Mouse (Mus musculus): ENCODE measurements at regions not wholly inside any gene's neighbourhood (a gene's known extent, or its start where the extent isn't known, plus 50 kb on each side); places are given as distances from the start of the nearest gene placed in this dataset.

- no peak for DNase-seq (ENCODE audit: low spot score)
Observed at GRCm38 (mm10) chr11:8148485-8148825, 515.9 kb downstream of the Tns3 start.

GRCm38 (mm10) chr11:8147790-8148484, 516.4 kb downstream of the Tns3 start:
- DNase-seq (ENCODE audit: low spot score) = no peak

- DNase-seq (ENCODE audit: low spot score) = peak; percentile 26
Observed at GRCm38 (mm10) chr11:8137366-8137765, 527.0 kb downstream of the Tns3 start.

DNA sequence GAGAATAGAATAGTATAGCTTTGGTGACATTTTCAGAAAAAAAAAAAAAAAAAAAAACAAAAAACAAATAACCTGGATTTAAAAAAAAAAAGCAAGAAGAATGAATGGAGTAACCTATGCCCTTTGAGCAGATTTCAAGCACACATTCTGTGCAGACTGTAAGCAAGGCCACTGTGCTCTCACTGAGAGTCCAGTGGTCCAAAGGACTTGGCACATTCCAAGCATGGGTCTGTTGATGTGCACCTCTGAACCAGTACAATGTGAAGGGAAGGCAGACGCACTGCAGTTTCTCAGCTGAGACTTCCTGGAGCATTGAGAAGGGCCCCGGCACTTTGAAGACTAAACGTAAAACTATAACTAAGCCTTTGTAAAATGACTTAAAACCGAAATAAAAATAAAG, 527.7 kb downstream of the Tns3 start:
- DNase-seq (ENCODE audit: low spot score) = no peak

GRCm38 (mm10) chr11:8109286-8109685, 555.0 kb downstream of the Tns3 start:
- DNase-seq (ENCODE audit: low spot score) = peak; percentile 47

GRCm38 (mm10) chr11:8101091-8101490, 563.2 kb downstream of the Tns3 start:
- DNase-seq (ENCODE audit: low spot score) = peak; percentile 31

DNA sequence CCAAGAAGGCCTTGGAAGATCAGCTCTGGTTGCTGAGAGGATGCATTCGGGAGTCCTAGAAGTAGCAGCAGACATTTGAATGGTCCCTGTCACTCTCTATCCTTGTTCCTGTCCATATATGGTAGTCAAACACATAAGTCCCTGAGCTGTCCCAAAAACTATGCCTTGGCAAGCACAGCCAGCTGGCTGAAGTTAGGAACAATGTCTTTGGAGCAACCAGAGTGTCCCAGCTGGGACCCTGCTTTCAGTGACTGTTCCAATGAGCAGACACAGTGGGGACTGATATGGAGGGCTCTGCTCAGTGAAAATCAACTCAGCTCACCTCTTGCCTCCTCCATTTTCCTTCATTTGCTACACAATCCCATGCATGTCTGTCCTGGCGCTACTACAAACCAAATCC, 580.0 kb downstream of the Tns3 start:
- DNase-seq (ENCODE audit: low spot score) = no peak

DNA sequence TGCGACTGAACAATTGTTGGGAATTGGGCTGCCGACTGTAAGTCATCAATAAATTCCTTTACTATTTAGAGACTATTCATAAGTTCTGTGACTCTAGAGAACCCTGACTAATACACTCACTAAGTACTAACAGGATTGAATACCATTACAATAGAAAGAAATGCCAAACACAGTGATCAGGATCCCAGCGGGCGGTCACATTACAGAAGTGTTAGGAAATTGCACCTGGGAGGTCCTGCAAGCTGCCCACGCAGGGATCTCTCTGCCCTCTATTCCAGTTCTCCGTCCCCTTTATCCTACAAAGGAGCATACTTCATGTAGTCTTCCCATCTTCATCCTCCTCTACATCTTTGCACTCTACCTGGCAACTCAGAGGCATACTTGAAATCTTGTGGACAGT, 581.5 kb downstream of the Tns3 start:
- no peak for DNase-seq (ENCODE audit: low spot score)

DNA sequence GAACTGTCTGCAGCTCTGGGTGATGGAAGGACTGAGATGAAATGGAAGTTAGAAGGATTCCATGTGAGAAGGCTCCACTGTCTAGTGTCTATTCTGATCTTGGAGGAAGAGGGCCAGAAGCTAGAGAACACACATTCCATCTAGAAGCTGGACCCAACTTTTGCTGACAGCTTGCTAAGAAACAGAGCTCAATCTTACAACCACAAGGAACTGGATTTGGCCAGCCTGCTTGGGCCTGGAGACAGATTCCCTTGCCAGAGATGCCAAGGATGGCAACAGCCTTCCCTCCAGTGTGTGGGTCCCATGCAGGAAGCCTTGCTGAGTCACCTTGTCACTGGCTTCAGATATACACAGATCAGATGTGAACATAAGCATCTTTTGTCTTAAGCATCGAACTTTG, 591.0 kb downstream of the Tns3 start:
- DNase-seq (ENCODE audit: low spot score) = no peak

GRCm38 (mm10) chr11:8068873-8069272, 595.5 kb downstream of the Tns3 start:
- DNase-seq (ENCODE audit: low spot score) = peak; percentile 24

GRCm38 (mm10) chr11:8067330-8067729, 597.0 kb downstream of the Tns3 start:
- no peak for DNase-seq (ENCODE audit: low spot score)

- no peak for DNase-seq (ENCODE audit: low spot score)
Observed at GRCm38 (mm10) chr11:8065811-8066210, 598.5 kb downstream of the Tns3 start.

DNA sequence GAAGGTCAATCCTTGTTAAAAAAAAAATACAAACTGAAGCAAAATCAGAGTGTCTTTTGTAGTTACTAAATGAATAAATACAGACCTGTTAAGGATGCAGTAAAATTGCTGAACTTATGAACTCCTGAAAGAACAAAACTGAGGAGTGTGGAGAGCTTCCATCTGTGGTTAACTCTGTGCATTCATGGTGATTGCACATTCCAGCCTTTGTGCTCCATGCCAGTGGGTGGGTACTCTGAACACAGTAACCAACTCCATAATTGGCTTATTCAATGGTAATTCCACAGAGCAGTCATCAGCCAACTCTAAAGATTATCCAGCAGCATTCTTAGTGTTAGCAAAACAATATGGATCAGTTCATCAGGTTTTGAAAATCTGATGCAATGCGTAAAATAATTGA, 599.2 kb downstream of the Tns3 start:
- DNase-seq (ENCODE audit: low spot score) = no peak

- no peak for DNase-seq (ENCODE audit: low spot score)
Observed at GRCm38 (mm10) chr11:8061989-8062388, 602.3 kb downstream of the Tns3 start.

DNA sequence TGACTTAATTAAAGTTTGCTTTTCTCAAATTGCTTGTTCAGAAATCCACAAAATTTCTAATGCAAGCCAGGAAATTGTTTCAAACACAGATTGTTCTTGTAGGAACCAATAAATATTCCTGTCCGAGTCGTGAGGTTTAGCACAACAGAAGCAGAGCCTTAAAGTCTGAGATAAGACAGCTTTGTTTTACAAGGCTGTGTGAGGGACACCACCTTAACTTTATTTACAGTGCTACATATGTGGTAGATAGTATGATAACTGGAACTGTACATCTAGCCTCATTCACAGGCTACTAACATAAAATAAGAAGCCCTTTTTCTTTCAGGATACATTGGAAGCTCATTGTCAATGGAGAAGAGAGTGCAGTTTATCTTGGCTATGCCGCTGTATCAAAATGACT, 602.8 kb downstream of the Tns3 start:
- DNase-seq (ENCODE audit: low spot score) = no peak

GRCm38 (mm10) chr11:8051499-8051898, 612.8 kb downstream of the Tns3 start:
- DNase-seq (ENCODE audit: low spot score) = no peak

DNA sequence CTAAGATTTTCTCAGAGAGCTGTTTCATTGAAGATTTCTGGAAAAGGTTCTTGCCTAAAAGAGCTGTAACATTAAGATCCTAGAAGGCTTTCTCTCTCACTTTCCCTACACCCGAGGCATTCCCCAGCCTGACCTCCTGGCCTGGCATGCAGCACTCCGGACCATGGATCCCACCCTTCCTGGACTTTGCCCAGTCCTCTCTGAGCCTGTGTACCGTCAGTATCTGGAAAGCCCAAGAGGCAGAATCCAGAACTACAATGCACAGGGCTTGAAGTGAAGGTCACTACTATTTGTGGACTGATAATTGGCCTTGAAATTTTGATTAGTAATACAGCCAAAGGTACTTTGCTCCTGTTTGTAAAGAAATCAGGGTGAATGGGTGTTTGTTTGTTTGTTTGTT, 619.2 kb downstream of the Tns3 start:
- no peak for DNase-seq (ENCODE audit: low spot score)

DNA sequence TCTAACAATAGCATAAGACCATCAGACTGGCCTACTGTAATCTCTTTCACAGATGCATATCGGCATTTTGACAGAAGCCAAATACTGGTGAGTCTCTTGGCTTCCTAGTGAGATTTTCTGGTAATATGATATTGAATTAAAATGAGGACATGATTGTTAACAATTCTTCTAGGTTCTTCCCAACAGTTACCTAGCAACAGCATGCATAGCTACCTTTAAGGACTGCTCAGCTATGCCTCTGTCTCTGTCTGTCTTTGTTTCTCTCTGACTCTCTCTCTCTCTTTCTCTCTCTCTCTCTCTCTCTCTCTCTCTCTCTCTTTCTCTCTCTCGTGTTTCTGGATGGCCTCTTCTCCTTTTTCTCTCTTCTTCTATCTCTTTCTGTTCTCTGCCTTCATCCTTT, 634.2 kb downstream of the Tns3 start:
- no peak for DNase-seq (ENCODE audit: low spot score)

GRCm38 (mm10) chr11:8007801-8008200, 656.5 kb downstream of the Tns3 start:
- no peak for DNase-seq (ENCODE audit: low spot score)

DNA sequence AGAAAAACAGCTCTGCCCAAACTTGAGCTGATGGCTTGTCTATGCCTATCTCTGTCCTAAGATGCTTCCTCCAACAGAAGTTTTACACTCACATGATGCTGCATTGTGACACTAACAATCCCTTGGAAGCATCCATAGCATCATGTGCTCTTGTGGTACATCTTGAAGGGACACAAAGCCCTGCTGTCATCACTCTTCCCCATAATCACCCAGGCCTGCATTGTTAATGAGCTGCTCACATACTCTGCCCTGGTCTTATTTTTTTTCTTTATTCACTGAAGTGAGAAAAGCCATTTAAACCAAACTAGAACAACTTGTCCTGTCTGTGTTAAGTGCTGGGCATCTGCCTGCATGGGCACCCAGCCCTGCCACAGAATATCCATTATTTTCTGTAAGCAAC, 683.3 kb downstream of the Tns3 start:
- no peak for DNase-seq (ENCODE audit: low spot score)

DNA sequence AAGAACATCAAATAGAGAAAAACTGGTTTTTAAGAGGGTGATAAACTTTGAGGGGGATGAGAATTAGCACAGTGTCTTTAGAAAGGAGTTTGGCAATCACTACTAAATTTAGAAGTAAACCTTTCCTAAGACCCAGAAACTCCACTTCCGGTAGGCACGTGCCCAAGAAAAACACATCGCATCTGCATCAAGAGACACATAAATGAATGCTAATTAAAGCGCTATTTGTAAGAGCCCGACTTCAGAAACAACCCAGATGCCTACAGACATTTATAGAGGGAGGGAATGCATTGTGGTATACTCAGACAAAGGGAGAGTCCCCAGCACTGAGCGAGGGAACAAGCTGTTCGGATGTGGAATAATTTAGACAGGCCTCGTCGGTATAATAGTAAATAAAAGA, 688.5 kb downstream of the Tns3 start:
- DNase-seq (ENCODE audit: low spot score) = no peak

- no peak for DNase-seq (ENCODE audit: low spot score)
Observed at GRCm38 (mm10) chr11:7949931-7950330, 714.4 kb downstream of the Tns3 start.

DNA sequence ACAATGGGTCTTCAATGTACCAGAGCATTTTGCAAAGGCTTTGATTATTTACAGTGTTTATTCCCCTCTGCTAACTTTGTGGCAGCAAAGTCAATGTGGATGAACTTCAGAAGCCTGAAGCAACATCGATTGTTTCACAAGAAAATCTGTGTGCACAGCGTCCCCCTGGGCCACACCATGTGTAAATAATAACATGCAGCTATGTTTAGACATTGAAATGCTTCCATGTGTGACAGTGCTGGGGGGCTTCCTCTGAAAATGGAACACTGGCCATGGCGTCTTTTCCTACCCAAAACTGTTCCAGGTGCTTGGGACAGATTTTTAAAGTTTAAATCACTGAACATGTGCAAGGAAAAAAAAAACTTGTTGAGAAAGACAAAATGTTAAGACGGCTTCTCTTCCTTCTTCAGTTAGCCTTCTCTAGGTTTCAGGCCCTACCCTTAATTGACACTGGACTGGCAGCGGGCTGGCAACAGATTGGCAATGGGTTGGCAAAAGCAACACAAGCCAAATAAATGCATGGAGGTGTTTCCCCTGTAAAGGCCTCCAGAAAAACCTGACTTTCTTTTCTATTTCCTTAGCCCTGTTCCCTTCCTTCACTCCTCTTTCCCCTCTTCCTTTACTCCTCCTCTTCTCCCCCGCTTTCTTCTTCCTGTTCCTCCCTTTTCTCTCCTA, 715.0 kb downstream of the Tns3 start:
- no peak for DNase-seq (ENCODE audit: low spot score)
